Mouse (Mus musculus) intestine, embryonic 16.5 days (tissue): ENCODE measurements at regions not wholly inside any gene's neighbourhood (a gene's known extent, or its start where the extent isn't known, plus 50 kb on each side); places are given as distances from the start of the nearest gene placed in this dataset.

Experiments
- ATAC-seq: fragments of 200-750 bp; cut with Nextera tagmentation; 2 replicates; pipeline ENCODE4 v1.8.0; 2017; ENCODE audit warnings: moderate TSS enrichment, moderate library complexity
- H3K27ac ChIP-seq: fragments of 300-500 bp; sonication (generic); 2 replicates; pipeline ENCODE4 v1.5.1; 2014; ENCODE audit warnings: mild to moderate bottlenecking, low read length
- H3K27me3 ChIP-seq: fragments of 300-500 bp; sonication (generic); replicated peaks from 2 replicates; pipeline ENCODE4 v1.6.1; 2014; ENCODE audit warnings: low read length, control low read depth, mixed read lengths; ENCODE audit not compliant: control insufficient read depth, insufficient read depth
- H3K36me3 ChIP-seq: fragments of 300-500 bp; sonication (generic); 2 replicates; pipeline ENCODE4 v1.6.1; 2014; ENCODE audit warnings: low read length, control low read depth; ENCODE audit not compliant: control insufficient read depth, insufficient read depth
- H3K4me1 ChIP-seq: fragments of 300-500 bp; sonication (generic); 2 replicates; pipeline ENCODE4 v1.6.1; 2014; ENCODE audit warnings: low read length, control low read depth, mixed read lengths; ENCODE audit not compliant: control insufficient read depth, insufficient read depth
- H3K4me2 ChIP-seq: fragments of 300-500 bp; sonication (generic); 2 replicates; pipeline ENCODE4 v1.6.1; 2014; ENCODE audit warnings: low read depth, low read length, control low read depth
- H3K4me3 ChIP-seq: fragments of 300-500 bp; sonication (generic); 2 replicates; pipeline ENCODE4 v1.5.1; 2014; ENCODE audit warnings: mild to moderate bottlenecking, low read length
- H3K9ac ChIP-seq: fragments of 300-500 bp; sonication (generic); 2 replicates; pipeline ENCODE4 v1.6.1; 2014; ENCODE audit warnings: low read depth, low read length
- H3K9me3 ChIP-seq: fragments of 300-500 bp; sonication (generic); 2 replicates; pipeline ENCODE4 v1.6.1; 2016; ENCODE audit warnings: low read length, control low read depth; ENCODE audit not compliant: control insufficient read depth
- WGBS: fragments of 180-500 bp; shearing (Covaris S2); extraction: QIAGEN DNeasy Blood & Tissue Kit; methylation state at CpG from one replicate; pipeline ENCODE4 v1.1.7; 2014; 5-methylcytosine and 5-hydroxymethylcytosine counted together

DNA sequence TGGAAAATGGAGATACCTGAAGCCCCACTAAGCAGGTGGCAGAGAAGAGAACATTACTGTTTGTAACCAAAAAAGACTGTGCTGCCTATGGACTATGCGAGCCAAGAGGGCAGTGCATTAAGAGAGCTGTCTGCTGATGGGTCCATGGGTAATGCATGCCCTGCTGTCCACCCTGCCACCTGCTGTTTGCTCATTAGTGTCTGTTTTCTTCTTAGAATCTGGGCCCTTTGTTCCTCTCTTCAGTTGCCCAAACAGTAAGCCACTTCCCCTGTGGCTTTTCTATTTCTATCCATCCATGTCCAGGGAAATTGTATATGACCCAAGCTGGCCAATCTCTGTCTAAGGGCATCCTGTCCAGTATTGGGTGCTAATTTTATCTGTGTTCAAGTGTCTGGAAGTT lies 901.2 kb upstream of the Fam160b2 start:
- Histone ChIP-seq H3K4me3 (no peak overlapping the region), H3K4me1 (no peaks in the 10 kb centered on the region), H3K27me3 (no peaks in the 10 kb centered on the region), H3K27ac (no peak overlapping the region), H3K36me3 (no peaks in the 10 kb centered on the region), H3K4me2 (no peak overlapping the region), H3K9ac (no peak overlapping the region), H3K9me3 (no peaks in the 10 kb centered on the region)
- no peak for ATAC-seq
- 100% methylated on average over 1 of the region's 1 CpGs for WGBS

DNA sequence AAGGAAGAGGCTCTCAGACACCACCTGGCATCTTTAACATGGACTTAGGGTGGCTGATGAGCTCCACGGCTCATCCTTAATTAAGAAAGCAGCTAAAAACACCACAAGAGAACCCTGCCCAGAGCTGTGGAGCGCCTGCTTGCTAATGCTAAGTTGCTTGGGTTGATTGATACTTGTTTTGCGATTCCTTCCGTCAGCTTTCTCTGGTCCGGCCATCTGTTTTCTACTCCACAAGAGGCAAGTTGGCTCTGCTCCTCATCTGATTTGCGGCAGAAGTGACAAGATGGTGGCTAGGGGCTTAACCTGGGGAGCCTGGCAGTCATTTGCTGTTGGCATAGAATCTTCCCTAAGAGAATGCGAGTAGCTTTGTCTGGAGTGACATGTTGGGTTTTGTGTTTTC lies 891.6 kb upstream of the Fam160b2 start:
- H3K4me2 ChIP-seq = no peak overlapping the region
- no peaks in the 10 kb centered on the region for H3K9me3 ChIP-seq
- ATAC-seq = no peak
- H3K4me1 ChIP-seq = no peaks in the 10 kb centered on the region
- no peak overlapping the region for H3K4me3 ChIP-seq
- H3K36me3 ChIP-seq = no peaks in the 10 kb centered on the region
- H3K27ac ChIP-seq = no peak overlapping the region
- WGBS = 58% methylated on average over 7 of the region's 7 CpGs
- no peak overlapping the region for H3K9ac ChIP-seq
- H3K27me3 ChIP-seq = no peaks in the 10 kb centered on the region

- Histone ChIP-seq H3K36me3 (no peaks in the 10 kb centered on the region), H3K9me3 (no peaks in the 10 kb centered on the region), H3K4me1 (no peaks in the 10 kb centered on the region), H3K27me3 (no peaks in the 10 kb centered on the region), H3K9ac (no peak overlapping the region), H3K4me2 (no peak overlapping the region), H3K27ac (no peak overlapping the region), H3K4me3 (no peak overlapping the region)
- 87% methylated on average over 12 of the region's 12 CpGs for WGBS
- ATAC-seq = no peak
Measured at GRCm38 (mm10) chr14:71486176-71486970, 886.7 kb upstream of the Fam160b2 start.

DNA sequence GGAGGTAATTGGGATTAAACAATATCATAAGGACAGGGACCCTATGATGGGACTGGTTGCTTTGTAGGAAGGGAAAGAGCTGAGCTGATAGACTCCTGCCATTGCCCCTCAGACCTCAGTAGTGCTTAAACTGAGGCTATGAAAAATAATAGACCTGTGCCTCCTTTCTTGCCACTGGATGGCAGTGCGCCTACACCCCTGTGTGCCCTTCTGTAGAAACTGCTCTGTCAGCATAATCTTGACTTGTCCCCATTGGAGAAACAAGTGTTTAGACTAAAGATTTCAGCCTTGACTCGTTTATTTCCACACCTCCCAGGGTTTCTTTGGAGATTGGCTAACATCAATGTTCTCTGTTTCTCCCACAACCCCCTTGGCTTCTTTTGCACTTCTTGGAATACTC lies 876.0 kb upstream of the Fam160b2 start:
- Histone ChIP-seq H3K4me1 (no peaks in the 10 kb centered on the region), H3K4me2 (no peak overlapping the region), H3K9me3 (no peaks in the 10 kb centered on the region), H3K9ac (no peak overlapping the region), H3K27me3 (no peaks in the 10 kb centered on the region), H3K36me3 (no peaks in the 10 kb centered on the region), H3K4me3 (no peak overlapping the region), H3K27ac (no peak overlapping the region)
- no peak for ATAC-seq
- 55% methylated on average over 2 of the region's 2 CpGs for WGBS

GRCm38 (mm10) chr14:71473907-71474306 lies 874.3 kb upstream of the Fam160b2 start:
- Histone ChIP-seq H3K4me1 (no peaks in the 10 kb centered on the region), H3K4me2 (no peak overlapping the region)

DNA sequence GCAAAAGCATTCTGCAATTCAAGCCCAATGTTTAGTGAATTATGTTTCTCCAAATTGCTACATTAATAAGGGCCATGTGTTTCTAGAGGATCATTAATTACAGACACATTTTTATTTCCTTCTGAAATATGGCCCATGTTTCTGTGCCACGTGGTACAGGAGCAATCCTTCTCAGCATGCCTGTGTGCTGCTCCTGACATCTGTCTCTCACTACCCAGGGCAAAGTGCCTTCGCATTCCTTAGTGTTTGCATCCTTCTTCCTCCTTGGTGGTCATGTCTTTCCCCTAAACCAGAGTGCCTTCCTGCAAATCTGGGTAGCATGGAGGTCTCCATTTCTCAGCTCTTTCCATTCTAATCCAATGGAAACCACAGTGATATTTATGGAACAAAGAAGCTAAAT lies 832.7 kb upstream of the Fam160b2 start:
- no peak for ATAC-seq
- H3K4me2 ChIP-seq = no peak overlapping the region
- 63% methylated on average over 2 of the region's 2 CpGs for WGBS
- no peaks in the 10 kb centered on the region for H3K4me1 ChIP-seq
- no peaks in the 10 kb centered on the region for H3K27me3 ChIP-seq
- no peak overlapping the region for H3K27ac ChIP-seq
- no peaks in the 10 kb centered on the region for H3K9me3 ChIP-seq
- H3K4me3 ChIP-seq = no peak overlapping the region
- no peaks in the 10 kb centered on the region for H3K36me3 ChIP-seq
- H3K9ac ChIP-seq = no peak overlapping the region

More at GRCm38 (mm10) chr14:71473907-71474306, 874.3 kb upstream of the Fam160b2 start:
- Histone ChIP-seq H3K9me3 (no peaks in the 10 kb centered on the region), H3K27ac (no peak overlapping the region), H3K36me3 (no peaks in the 10 kb centered on the region), H3K27me3 (no peaks in the 10 kb centered on the region), H3K9ac (no peak overlapping the region), H3K4me3 (no peak overlapping the region)
- 83% methylated on average over 6 of the region's 6 CpGs for WGBS
- no peak for ATAC-seq
